Mouse (Mus musculus) gastrocnemius, postnatal 36 days (tissue): ENCODE data around the gene Atg9b. TPM values are rescaled to one million over a fixed set of nuclear protein-coding genes. Genes with fewer than 3 reads are reported as not detected.
"Not testable (repeated sequence)": the region's sequence is repeated elsewhere in the genome, so short reads cannot be mapped to it uniquely, and the experiment has no call there.

Experiments used
- DNase-seq, 2 experiments: peaks; one replicate each; pipeline ENCODE4 v3.0.0; 2022
- intact Hi-C: fragments of 180-260 bp; cut with DNase I; formaldehyde crosslinking; loops from one replicate; pipeline ENCODE4 v1.15.1; 2025
- total RNA-seq, 2 experiments: library from RNA; stranded (reverse); gene quantifications; 2 replicates each; pipeline ENCODE4 v1.2.3; 2021

Gene Atg9b
- total RNA-seq, 2 experiments from 2014 or later: not detected

DNA sequence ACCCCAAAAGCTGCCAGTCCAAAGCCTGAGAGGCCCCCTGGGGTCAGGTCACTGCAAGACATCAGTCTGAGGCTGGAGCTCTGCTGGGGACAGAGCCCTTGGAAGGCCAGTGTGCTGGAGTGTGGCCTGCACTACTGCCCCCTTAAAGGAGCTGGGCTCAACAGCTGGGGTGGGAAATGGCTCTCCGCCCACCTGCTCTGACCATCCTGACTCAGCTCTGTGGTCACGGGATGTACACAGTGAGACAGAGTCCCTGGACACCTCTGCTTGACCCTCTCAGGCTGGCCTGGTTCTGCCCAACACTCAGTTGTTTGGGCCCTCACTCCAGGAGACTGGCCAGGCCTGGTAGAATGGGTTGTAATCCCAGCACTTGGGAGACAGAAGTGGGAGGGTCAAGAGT is 17.5 kb upstream of the Atg9b start:
- DNase-seq: no peak
- intact Hi-C loops: no loop called here

DNA sequence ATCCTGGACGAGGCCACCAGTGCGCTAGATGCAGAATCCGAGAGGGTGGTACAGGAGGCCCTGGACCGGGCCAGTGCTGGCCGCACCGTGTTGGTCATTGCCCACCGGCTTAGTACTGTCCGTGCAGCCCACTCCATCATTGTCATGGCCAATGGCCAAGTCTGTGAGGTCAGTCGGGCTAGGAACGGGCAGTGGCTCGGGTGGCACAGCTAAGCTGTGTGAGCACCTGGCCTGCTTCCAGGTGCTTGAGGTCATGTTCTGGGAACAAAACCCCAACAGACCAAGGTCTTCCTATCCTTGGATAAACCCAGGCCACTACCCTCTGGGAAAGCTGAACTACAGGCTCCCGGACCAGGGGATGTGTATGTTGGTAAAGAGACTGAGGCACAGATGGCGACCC is 16.7 kb upstream of the Atg9b start:
- intact Hi-C loops: no loop called here
- DNase-seq: no peak

DNA sequence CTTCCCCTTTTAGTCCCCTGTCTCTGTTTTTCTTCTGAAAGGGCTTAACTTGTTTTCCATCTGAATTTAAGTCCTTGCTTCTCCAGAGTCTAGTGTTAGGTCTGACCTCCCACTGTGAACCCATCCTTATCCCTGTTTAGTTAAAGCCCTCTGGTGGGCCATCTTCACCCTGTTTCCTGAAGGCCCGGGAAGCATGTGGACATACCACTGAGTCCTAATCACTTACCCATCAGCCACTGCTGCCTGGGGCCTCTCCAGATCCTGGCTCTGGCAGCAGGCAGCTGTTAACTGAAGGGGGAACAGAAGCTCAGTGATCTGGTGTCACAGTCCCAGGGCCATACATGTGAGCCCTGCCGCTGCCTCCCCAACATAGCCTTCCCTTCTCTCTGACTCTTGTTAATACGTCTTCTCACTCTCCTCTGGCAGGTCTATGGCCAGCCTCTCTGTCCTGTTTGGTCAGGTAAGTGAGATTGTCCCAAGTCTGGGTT is 13.5 kb upstream of the Atg9b start:
- DNase-seq: no peak
- intact Hi-C loops: no loop called here

GRCm38 (mm10) chr5:24404594-24405360 is 12.8 kb upstream of the Atg9b start:
- intact Hi-C loops: no loop called here
- no peak for DNase-seq

- intact Hi-C loops: no loop called here
- no peak for DNase-seq
Observed at GRCm38 (mm10) chr5:24401969-24402368, 10.0 kb upstream of the Atg9b start.

DNA sequence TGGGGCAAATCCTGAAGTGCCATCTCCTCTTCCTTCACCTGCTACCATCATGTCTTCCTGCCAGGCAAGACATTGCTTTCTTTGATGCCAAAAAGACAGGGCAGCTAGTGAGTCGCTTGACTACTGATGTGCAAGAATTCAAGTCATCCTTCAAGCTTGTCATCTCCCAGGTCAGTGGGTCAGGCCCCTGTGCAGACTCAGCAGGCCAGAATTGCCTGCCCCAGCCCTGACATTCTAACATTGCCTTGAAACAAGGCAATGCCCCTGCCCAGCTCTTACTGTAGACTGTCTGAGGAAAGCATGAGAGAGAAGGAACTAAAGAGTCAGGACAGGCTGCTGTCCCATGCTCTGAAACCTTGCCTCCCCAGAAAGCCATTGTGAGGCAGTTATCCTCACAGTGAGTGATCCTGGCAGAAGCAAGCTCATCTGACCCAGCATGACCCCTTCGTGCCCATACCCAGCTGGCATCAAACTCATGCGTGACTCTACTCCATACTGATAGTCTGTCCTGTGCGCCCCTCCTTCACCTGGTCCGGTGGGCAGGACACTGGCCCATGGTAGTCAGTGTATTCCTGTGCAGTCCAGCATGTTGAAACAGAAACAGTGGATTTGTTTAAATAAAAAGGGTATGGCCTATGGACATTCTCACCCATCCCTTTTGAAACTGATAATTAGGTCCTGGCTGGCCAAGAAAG is 9.1 kb upstream of the Atg9b start:
- DNase-seq: no peak
- intact Hi-C loops: no loop called here

DNA sequence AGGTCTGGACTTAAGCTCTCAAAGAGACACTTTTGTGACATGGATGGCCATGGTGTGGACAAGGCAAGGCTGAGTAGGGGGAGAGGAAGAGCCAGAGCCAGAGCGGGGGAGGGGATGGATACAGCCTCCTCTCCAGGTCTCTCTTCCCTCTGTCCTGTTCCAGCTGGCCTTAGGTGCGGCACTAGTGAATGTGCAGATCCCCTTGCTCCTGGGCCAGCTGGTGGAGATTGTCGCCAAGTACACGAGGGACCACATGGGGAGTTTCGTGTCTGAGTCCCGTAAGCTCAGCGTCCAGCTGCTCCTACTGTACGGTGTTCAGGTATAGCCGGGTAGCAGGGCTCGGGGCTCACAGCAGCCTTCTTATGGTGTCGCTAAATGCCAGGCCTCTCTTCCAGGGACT is 8.4 kb upstream of the Atg9b start:
- intact Hi-C loops: no loop called here
- DNase-seq: no peak

GRCm38 (mm10) chr5:24399686-24400085 is 7.7 kb upstream of the Atg9b start:
- intact Hi-C loops: no loop called here

GRCm38 (mm10) chr5:24396254-24396653 is 4.3 kb upstream of the Atg9b start:
- DNase-seq, intact Hi-C loops: not testable (repeated sequence)

More at GRCm38 (mm10) chr5:24399686-24400085, 7.7 kb upstream of the Atg9b start:
- no peak for DNase-seq

- intact Hi-C loops: loop anchor here (2.0 kb wide), 1 partner anchor 76 kb away; no protein-coding TSS in a partner anchor
- DNase-seq: peak; percentile 90 to 96
Observed at GRCm38 (mm10) chr5:24394165-24394894, 2.4 kb upstream of the Atg9b start.

- intact Hi-C loops: no loop called here
- DNase-seq: peak; percentile 52 to 70
Observed at GRCm38 (mm10) chr5:24393392-24393997, 1.6 kb upstream of the Atg9b start, which contains the start of gene Abcb8. Gene Abcb8 (plus strand): TSS chr5:24393663.

- intact Hi-C loops: no loop called here
Observed at GRCm38 (mm10) chr5:24392724-24393123, 781 bp upstream of the Atg9b start.

DNA sequence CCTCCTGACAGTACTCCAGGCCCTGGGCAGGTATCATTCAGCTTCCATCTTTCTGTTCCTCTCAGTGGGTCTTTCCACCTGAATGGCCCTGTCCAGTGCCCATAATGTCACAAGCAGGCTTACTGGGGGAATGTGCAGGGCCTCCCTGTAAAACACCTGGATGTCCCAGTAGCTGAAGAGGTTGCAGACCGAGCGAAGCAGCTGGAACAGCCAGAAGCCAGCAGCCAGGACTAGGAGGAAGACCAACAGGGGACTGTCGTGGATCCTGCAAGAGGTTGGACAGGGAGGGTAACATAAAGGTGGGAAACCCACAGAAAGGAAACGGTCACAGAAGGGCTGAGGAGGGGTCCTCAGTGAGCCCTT is 2.3 kb downstream of the Atg9b start:
- intact Hi-C loops: no loop called here

More at GRCm38 (mm10) chr5:24392724-24393123, 781 bp upstream of the Atg9b start:
- no peak for DNase-seq

DNA sequence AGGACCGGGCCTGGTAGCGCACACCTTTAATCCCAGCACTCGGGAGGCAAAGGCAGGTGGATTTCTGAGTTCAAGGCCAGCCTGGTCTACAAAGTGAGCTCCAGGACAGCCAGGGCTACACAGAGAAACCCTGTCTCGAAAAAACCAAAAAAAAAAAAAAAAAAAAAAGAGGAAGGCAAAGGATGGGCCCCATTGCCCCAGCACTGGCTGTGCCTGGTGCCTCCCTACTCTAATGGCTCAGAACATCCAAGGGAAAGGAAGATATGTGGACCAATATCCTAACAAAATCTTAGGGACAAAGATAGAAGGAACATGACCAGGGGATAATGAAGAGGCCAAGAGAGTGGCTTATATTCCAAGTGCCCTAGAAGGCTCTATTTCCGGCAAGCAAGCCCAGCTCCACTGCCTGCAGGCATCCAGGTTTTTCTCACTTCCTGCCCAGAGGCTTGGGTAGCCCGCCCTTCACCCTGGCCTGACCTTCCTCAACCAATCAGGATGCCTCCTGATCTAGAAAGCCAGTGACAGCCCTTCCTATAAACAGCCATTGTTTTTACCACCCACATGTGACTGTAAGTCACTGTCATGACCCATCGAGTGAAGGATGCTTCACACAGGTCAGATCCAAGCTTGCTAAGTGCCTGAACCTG is 2.8 kb downstream of the Atg9b start:
- intact Hi-C loops: no loop called here
- DNase-seq: no peak

More for the DNA sequence above, 2.3 kb downstream of the Atg9b start:
- no peak for DNase-seq

- intact Hi-C loops: no loop called here
- DNase-seq: no peak
Observed at GRCm38 (mm10) chr5:24388246-24388915, 3.6 kb downstream of the Atg9b start.

GRCm38 (mm10) chr5:24387264-24388241 is 4.4 kb downstream of the Atg9b start:
- peak; percentile 36 to 46 for DNase-seq
- intact Hi-C loops: no loop called here

DNA sequence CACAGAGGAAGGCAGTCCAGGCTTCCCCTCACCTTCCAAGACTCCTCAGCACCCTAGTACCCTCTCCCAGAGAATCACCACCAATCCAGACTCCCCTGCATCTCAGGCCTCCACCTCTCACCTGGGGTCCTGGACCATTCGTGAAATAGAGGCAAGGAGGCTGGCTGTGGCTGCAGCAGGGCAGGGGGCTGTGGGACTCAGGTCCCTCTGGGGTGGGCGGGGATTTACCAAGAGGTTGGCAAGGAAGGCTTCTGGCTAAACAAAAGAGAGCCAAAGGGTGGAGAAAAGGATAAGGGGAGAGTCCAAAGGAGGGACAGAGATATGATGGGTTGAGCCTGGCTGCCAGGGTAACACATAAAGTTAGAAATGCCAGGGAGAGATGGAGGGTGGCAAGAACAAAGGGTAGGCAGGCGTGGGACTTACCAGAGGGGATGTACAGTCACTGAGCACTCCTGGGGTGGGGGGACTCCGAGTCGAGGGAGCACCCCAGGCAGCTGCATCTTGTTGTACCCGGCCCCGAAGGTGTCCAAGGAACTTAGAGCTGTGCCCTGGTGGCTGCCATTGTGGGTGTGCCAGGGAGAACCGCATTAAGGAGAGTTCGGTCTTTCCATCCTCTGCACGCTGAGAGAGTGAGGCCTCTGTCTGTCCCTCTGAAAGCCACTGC is 5.9 kb downstream of the Atg9b start:
- no peak for DNase-seq

GRCm38 (mm10) chr5:24385374-24385773 is 6.6 kb downstream of the Atg9b start:
- no peak for DNase-seq
- intact Hi-C loops: no loop called here

More for the DNA sequence above, 5.9 kb downstream of the Atg9b start:
- intact Hi-C loops: no loop called here
